Mouse (Mus musculus) myocyte (in vitro differentiated cells): ENCODE measurements around the gene Eif2s3y. TPM values are rescaled to one million over a fixed set of nuclear protein-coding genes. Genes with fewer than 3 reads are reported as not detected.

Source experiments
- H3K27me3 ChIP-seq: one replicate; pipeline ENCODE4 v1.6.1; 2011; ENCODE audit not compliant: control insufficient read depth, insufficient read depth, insufficient read length
- H3K36me3 ChIP-seq: one replicate; pipeline ENCODE4 v1.6.1; 2011; ENCODE audit not compliant: control insufficient read depth, insufficient read depth
- H3K4me2 ChIP-seq: one replicate; pipeline ENCODE4 v1.6.1; 2011; ENCODE audit warnings: low read depth, control low read depth
- H3K4me3 ChIP-seq: one replicate; pipeline ENCODE4 v1.5.1; 2011; ENCODE audit warnings: mild to moderate bottlenecking, control low read depth, moderate library complexity
- H3K79me2 ChIP-seq: one replicate; pipeline ENCODE4 v1.6.1; 2011; ENCODE audit not compliant: control insufficient read depth, insufficient read depth
- H3ac ChIP-seq: one replicate; pipeline ENCODE4 v1.6.1; 2011; ENCODE audit not compliant: control insufficient read depth, insufficient read length
- CEBPB ChIP-seq: IDR thresholded peaks from 2 replicates; pipeline ENCODE4 v1.6.1; 2011; ENCODE audit warnings: mild to moderate bottlenecking, moderate library complexity; ENCODE audit not compliant: poor library complexity, insufficient read depth, severe bottlenecking
- E2F4 ChIP-seq: IDR thresholded peaks from one replicate; pipeline ENCODE4 v1.6.1; 2011; ENCODE audit warnings: mild to moderate bottlenecking, control low read depth, moderate library complexity; ENCODE audit not compliant: insufficient read depth
- MYOD1 ChIP-seq, 3 experiments: IDR thresholded peaks; one replicate each; pipeline ENCODE4 v1.6.1; 2011; ENCODE audit warnings: control low read depth in 2 of 3, low read depth in 2 of 3, mild to moderate bottlenecking in 2 of 3, moderate library complexity in 1 of 3; ENCODE audit not compliant: insufficient read length in 2 of 3, control insufficient read depth in 1 of 3
- MYOG ChIP-seq, 3 experiments: IDR thresholded peaks; one replicate each; pipeline ENCODE4 v1.6.1; 2011; ENCODE audit warnings: control low read depth in 2 of 3, low read depth in 2 of 3, mild to moderate bottlenecking in 2 of 3; ENCODE audit not compliant: insufficient read length in 2 of 3, control insufficient read depth in 1 of 3, insufficient read depth in 1 of 3
- POLR2A ChIP-seq: IDR thresholded peaks from one replicate; pipeline ENCODE4 v1.6.1; 2011; ENCODE audit warnings: low read depth, mild to moderate bottlenecking, control low read depth, moderate library complexity; ENCODE audit not compliant: insufficient read length
- POLR2AphosphoS2 ChIP-seq: IDR thresholded peaks from one replicate; pipeline ENCODE4 v1.6.1; 2011; ENCODE audit warnings: low read depth, control low read depth; ENCODE audit not compliant: insufficient read length
- SRF ChIP-seq: IDR thresholded peaks from one replicate; pipeline ENCODE4 v1.6.1; 2011; ENCODE audit warnings: low read depth; ENCODE audit not compliant: control insufficient read depth, insufficient read length
- TCF12 ChIP-seq: IDR thresholded peaks from one replicate; pipeline ENCODE4 v1.6.1; 2011; ENCODE audit warnings: mild to moderate bottlenecking, control low read depth; ENCODE audit not compliant: poor library complexity, insufficient read depth, severe bottlenecking
- polyA plus RNA-seq: library from polyadenylated mRNA; unstranded; fragments of >200 nt; fragmentation: generic; extraction: Trizol; gene quantifications from one replicate; pipeline ENCODE4 v1.2.1, GENCODE M21; 2012; ENCODE audit warnings: missing spikeins

Eif2s3y gene
- not detected for polyA plus RNA-seq

GRCm38 (mm10) chrY:1009882-1010751 is at the start of gene Eif2s3y:
Gene Eif2s3y, plus strand, starts transcription at chrY:1010543.
- Histone ChIP-seq H3K4me3 (no peak within 1 kb of the TSS), H3K36me3 (no peaks in the 10 kb centered on the region), H3ac (no peak within 1 kb of the TSS), H3K4me2 (no peak within 1 kb of the TSS), H3K79me2 (no peaks in the 10 kb centered on the region), H3K27me3 (no peaks in the 10 kb centered on the region)
- TF ChIP-seq CEBPB, result no peak
- TF ChIP-seq POLR2AphosphoS2, result no peak
- no peak for TF ChIP-seq MYOG (IDR thresholded peaks at IDR 0.05; ENCODE audit: control insufficient read depth in 1 of 3, insufficient read depth in 1 of 3, insufficient read length in 2 of 3, low read depth in 2 of 3)
- no peak for TF ChIP-seq POLR2A
- no peak for TF ChIP-seq E2F4
- no peak for TF ChIP-seq SRF
- TF ChIP-seq MYOD1 (IDR thresholded peaks at IDR 0.05; ENCODE audit: control insufficient read depth in 1 of 3, insufficient read length in 2 of 3, low read depth in 2 of 3), result no peak
- TF ChIP-seq TCF12, result no peak

Other genes with a start within 250 kb of the Eif2s3y start
- not detected for gene Zfy1, start 213.1 kb upstream of the Eif2s3y start, polyA plus RNA-seq
- not detected for gene Uba1y, start 191.9 kb upstream of the Eif2s3y start, polyA plus RNA-seq
- gene Kdm5d, start 112.8 kb upstream of the Eif2s3y start, polyA plus RNA-seq, result not detected
- not detected for gene Uty, start 235.2 kb downstream of the Eif2s3y start, polyA plus RNA-seq